Mouse (Mus musculus): ENCODE data around the gene Epha2.

The Epha2 gene

GRCm38 (mm10) chr4:141301116-141301553, at the start of gene Epha2:
Gene Epha2 (plus strand): TSS chr4:141301240.
- DNase-seq = peak; percentile 71

DNA sequence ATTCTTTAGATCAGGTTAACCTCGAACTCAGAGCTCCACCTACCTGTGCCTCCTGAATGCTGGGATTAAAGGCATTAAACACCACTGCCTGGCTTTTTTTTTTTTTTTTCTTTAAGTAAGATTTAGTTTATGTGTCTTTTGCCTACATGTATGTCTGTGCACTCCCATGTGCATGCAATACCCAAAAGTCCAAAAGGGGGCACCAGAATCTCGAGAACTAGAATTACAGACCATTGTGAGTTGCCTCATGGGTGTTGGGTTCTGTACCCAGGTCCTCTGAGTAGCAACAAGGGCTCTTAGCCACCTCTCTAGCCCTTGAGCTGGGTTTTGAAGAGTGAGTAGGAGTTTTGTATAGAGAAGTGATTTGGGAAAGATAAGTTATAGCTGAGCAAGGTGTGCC, 48.4 kb upstream of the Epha2 start:
- no peak for DNase-seq

GRCm38 (mm10) chr4:141254234-141254633, 46.8 kb upstream of the Epha2 start:
- DNase-seq = no peak

DNA sequence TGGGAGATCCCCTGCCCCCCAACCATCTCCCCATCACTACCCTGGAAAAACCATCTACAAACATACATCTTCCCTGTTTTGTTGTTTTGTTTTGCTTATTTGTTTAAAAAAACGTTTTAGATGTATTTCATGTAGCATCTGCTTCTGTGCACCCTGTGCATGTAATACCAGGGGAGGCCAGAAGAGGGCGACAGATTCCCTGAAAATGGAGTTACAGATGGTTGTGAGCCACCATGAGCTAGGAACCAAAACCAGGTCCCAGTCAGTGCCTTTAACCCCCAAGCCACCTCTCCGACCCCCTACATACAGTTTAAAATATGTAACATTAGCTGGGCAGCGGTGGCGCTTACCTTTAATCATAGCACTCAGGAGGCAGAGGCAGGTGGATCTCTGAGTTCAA, 43.6 kb upstream of the Epha2 start:
- no peak for DNase-seq

DNA sequence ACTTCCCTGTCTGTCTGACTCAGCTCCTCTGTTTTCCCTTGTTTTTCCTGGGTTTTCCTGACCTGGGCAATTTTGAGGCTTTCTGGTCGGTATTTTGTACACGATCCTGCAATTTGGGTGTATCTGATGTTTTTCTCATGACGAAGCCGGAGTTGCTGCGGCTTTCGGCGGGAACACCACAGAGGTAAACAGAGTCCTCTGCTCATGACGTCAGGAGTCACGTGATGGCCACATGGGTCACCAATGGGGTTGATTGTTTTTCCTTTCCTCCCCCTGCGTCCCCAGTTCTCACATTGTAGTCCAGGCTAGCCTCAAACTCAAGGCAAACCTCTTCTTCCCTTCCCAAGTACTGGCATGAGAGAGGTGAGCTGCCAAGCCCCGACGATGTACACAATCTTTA, 41.6 kb upstream of the Epha2 start:
- DNase-seq = no peak

DNA sequence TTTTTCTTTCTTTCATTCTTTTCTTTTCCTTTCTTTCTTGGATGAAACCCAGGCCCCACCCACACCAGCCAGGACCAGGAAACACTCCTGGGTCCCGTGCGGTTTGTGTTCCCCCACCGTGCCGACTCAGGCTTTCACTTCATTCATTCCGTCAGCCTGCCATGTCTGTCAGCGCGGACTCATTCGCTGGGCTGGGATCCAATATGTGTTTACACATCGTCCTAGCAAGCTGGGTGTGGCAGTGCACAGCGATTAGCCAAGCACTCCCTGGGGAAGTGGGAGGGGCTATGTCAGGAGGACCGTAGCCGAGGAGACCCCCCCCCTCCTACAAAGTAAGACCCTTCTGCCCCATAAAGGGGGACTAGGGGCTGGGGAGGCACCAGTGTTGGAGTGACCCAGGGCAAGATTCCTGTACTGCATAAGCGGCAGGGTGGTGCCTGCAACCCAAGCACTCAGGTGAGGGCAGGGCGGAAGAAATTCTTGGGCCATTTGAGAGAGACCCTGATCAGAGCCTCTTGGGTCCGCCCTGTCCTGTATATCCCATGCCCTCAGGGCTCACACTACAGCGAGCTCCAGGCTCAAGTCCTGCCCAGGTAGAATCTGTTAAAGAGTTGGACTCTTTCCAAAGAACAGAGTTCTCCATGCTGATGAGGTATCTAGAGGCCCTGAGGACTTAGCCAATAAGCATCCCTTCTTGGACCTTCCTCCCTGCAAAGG, 40.9 kb upstream of the Epha2 start:
- DNase-seq = no peak

- DNase-seq = no peak
Measured at GRCm38 (mm10) chr4:141262906-141263637, 38.0 kb upstream of the Epha2 start.

DNA sequence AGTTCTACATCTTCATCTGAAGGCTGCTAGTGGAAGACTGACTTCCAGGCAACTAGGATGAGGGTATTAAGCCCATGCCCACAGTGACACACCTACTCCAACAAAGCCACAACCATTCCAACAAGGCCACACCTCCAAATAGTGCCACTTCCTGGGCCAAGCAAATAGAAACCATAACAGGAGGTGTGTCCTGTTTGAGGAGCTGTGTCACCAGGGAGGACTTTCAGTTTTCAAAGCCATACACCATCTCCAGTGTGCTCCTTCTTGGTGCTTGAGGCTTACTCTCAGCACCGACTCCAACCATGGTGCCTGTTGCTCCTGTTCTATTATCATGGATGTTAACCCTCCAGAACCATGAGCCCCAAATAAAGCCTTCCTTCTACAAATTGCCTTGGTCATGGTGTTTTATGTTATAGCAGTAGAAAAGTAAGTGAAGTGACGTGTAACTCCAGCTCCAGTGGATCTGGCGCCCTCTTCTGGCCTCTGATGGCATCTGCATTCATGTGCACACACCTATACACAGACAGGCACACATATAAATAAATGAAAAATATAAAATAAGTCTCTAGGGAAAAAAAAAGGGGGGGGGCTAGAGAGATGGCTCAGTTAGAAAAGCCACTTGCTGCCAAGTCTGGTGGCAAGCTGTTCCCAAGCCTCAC, 34.9 kb upstream of the Epha2 start:
- no peak for DNase-seq

GRCm38 (mm10) chr4:141267250-141267649, 33.8 kb upstream of the Epha2 start:
- DNase-seq = no peak

- peak; percentile 56 for DNase-seq
Measured at GRCm38 (mm10) chr4:141267837-141268236, 33.2 kb upstream of the Epha2 start.

DNA sequence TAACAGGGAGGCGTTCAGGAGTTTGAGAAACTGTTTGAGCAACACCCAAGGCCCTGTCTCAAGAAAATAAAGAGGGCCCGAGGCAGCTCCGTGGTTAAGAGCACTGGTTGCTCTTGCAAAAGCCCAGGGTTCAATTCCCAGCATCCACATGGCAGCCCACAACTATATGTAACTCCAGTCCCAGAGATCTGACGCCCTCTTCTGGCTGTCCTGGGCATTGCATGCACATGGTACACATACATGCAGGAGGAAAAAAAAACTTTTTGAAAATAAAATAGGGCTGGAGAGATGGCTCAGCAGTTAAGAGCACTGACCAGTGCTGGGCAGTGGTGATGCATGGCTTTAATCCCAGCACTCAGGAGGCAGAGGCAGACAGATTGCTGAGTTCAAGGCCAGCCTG, 32.7 kb upstream of the Epha2 start:
- DNase-seq = no peak

DNA sequence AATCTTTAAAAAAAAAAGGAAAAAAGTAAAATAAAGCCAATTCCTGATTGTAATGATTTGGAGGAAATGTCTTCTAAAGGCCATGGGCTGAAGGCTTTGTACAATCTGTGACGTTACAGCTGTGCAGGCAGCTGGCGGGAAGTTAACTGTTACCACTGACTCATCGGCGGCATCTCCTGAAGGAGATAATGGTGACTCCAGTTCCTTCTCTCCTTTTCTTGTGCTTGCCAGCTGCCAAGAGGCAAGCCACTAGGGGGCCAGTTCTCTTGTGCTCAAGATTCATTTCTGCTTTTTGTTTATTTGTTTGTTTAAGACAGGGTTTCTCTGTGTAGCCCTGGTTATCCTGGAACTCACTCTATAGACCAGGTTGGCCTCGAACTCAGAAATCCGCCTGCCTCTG, 32.0 kb upstream of the Epha2 start:
- DNase-seq = no peak

DNA sequence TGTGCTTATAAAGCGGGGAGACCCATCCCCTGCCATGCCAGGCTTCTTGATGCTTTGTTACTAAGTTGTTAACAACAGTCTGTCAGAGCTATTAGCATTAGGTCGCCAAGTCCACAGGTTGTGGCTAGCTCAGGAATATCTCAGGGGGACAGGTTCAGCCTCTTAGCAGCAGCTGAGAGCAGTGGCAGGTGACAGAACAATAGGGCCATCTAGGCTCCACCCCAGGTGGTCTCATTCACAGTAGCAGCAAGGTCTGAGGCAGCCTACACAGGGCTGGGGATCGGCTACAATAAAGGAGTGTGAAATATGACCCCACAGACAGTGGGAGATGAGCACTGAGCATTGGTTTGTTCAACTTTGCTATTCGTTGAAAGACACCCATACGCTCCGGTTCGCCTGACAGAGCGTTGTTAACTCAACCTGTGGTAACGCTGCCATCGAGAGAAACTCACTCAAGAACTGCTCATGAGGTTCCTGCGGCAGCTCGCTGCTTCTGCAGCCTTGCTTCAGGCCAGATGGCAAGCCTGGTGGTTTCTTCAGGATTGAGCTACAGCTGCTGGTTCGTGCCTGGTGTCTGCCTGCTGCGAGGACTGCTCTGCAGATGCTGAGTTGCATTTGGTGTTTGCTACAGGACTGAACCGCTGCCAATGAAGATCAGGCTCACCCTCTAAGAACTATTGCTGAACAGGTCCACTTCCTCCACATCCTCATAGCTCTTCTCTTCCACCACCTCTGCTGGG, 30.7 kb upstream of the Epha2 start:
- DNase-seq = no peak

DNA sequence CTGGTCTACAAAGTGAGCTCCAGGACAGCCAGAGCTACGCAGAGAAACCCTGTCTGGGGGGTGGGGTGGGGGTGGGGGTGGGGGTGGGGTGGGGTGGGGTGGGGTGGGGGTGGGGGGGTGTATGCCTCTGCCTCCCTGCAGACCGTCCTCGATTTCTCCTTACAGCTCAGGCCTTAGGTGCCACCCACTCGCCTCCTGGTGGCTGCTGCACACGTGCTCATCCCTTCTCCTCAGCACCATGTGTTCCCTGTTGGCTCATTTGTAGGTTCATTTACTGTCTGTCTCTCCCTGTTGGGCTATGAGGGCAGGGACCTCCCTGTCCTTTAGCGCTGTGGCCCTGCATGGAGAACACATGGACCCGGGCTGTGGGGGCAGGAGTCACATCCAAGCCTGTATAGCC, 29.8 kb upstream of the Epha2 start:
- DNase-seq = no peak

DNA sequence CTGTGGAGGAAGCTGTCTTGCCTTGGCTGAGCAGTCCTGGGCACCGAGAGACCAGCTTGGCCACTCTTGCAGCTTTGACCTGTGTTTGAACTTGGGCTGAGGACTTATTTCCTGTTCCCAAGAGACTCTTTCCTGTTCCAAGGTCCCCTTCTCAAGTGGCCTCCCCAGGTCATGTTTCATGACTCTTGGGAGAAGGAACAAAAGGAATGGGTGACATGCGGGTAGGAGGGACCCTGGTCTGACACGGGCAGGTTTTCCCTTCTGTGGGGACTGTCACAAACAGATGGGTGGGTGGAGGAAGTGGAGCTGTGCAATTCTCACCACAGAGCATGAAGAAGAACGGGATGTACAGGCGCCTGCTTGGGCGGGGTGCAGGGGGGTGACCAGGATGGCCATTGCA, 29.3 kb upstream of the Epha2 start:
- no peak for DNase-seq

GRCm38 (mm10) chr4:141272878-141273277, 28.2 kb upstream of the Epha2 start:
- no peak for DNase-seq

DNA sequence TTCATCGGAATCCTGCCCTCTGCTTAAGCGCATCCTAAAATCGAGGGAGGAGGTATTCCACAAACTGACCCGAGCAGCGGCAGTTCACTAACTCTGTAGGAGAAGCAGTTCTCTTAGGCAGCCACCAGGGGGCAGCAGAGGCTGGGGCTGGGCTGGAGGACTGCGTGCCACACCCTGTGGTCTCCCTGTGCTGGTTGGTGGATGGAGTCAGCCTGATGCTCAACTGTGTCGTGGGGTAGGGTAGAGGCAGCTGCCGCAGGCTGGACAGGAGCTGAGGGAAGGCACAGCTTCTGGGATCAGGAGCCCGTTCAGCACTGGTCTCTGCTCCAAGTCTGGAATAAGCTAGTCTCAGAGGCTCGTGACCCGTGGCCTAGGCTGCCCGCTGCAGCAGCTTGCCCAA, 27.7 kb upstream of the Epha2 start:
- DNase-seq = peak; percentile 30

DNA sequence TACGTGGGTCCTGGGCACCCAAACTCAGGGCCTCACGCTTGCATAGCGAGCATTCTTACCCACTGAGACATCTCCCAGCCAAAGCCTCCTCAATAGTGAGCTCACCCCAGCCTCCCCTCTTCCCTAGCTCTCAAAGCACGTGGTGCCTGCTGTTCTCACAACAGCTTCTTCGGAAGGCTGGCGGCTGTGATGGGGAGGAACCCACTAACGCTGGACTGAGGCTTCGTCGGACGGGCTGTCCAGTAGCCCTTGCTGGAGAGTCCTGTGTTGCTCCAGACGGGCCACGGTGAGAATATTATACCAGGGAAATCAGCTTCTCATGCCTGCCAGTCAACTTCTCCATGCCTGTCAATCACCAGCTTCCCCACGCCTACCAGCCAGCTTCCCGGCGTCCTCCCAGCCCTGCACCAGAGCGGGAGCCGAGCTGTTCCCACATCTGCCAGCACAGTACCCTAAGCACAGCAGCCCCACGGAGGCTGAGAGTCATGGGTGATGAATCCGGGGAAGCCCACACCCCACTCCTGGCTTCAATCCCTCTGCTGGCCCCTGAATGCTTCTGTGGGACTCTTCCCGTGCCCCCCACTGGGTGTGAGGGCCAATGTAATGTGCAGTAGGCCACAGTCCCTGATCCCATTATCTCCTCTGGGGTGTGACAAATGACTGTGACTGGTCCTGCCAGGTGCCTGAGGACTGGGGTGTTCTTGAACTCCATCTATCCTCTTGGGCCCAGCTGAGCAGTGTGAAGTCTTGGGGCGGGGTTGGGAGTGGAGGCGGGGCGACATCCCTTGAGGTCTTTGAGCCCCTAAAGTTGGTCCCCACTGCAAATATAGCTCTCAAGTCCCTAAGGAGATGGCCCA, 26.3 kb upstream of the Epha2 start:
- DNase-seq = no peak

DNA sequence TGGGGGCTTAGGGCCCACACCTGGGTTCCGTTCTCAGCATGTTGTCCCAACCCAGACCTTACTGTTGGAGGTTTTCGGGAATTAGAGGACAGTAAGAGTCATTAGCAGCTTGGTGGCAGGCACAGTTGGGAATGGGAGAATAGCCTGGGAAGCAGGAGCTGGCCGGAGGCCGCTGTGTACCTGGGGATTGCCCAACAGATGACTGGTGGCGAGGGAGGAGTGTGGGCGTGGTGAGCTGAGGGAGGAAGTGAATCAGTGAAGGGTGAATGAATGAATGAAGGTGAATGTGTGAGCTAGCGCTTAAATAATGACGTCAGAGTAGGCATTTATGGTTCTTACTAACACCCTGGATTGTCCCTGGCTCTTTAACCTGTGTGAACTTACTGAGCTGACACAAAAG, 23.9 kb upstream of the Epha2 start:
- no peak for DNase-seq

- no peak for DNase-seq
Measured at GRCm38 (mm10) chr4:141278154-141278553, 22.9 kb upstream of the Epha2 start.

GRCm38 (mm10) chr4:141279327-141279726, 21.7 kb upstream of the Epha2 start:
- no peak for DNase-seq

- DNase-seq = no peak
Measured at GRCm38 (mm10) chr4:141279783-141280182, 21.3 kb upstream of the Epha2 start.
